Comparison of ENCODE assay signal across 17 mouse cellular contexts in the genomic region with DNA sequence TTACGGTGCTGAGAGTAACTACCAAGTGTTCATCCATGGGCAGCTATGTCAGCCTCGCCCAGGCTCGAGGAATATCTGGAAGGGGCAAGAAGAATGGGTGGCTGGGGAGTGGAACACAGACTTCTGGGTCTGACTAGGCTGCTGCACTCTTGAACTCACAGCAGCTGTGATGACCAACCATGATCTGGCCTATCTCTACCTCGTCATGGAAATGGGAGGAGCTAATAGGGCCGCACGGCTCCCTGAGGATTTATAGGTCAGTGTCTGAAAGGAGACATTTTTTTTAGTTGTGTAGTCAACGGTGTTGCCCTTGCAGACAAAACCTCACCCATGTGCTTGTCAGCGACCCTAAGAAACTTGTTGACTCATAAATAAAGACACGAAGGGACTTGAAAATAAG. TPM values are rescaled to one million over a fixed set of nuclear protein-coding genes. Genes with fewer than 3 reads are reported as not detected.
"Had no signal": no experiment of that assay in that cellular context is flagged by ENCODE, and none has a peak within 500 bp of the region (broad histone marks: within the 10 kb centered on the region; RNA-seq: fewer than 3 reads in every experiment).

No protein-coding gene starts in this region.

- DNase-seq: retina, postnatal 1 day; right cerebral cortex, adult 18-20 months; right cerebral cortex, postnatal 14 days; right cerebral cortex, postnatal 25 days; right cerebral cortex, postnatal 4 days; spleen, adult 18-20 months; thymus, adult 18-20 months; thymus, adult 2 months; thymus, postnatal 14 days; thymus, postnatal 25 days; thymus, postnatal 36 days; thymus, postnatal 4 days had no signal

- H3K27ac ChIP-seq: stomach, embryonic 15.5 days; stomach, postnatal 0 days had no signal

- H3K4me3 ChIP-seq: neural tube, embryonic 13.5 days; neural tube, embryonic 15.5 days; stomach, embryonic 15.5 days had no signal

- H3K4me1 ChIP-seq: stomach, embryonic 15.5 days had no signal

- H3K9ac ChIP-seq: neural tube, embryonic 13.5 days; neural tube, embryonic 15.5 days; stomach, embryonic 15.5 days had no signal

- H3K27me3 ChIP-seq: neural tube, embryonic 13.5 days; neural tube, embryonic 15.5 days; stomach, embryonic 15.5 days had no signal

- H3K9me3 ChIP-seq: neural tube, embryonic 13.5 days; neural tube, embryonic 15.5 days; stomach, embryonic 15.5 days had no signal

- H3K4me2 ChIP-seq: neural tube, embryonic 13.5 days; neural tube, embryonic 15.5 days; stomach, embryonic 15.5 days had no signal

RNA-seq across cellular contexts. Expression of a gene that starts 15.9 kb away (rescaled TPM):
- total RNA-seq: neutrophil, adult 5-6 weeks had no signal

RNA-seq across cellular contexts. Expression of a gene that starts 30.3 kb away (rescaled TPM):
- total RNA-seq: neutrophil, adult 5-6 weeks had no signal
